Mouse (Mus musculus) heart, embryonic 14.5 days (tissue): ENCODE measurements at regions not wholly inside any gene's neighbourhood (a gene's known extent, or its start where the extent isn't known, plus 50 kb on each side); places are given as distances from the start of the nearest gene placed in this dataset.

Experiments used
- ATAC-seq: fragments of 200-750 bp; cut with Nextera tagmentation; 2 replicates; pipeline ENCODE4 v1.8.0; 2017; ENCODE audit warnings: low read depth, moderate TSS enrichment; ENCODE audit not compliant: insufficient number of reproducible peaks, insufficient read depth, low FRiP score
- H3K27ac ChIP-seq, 2 experiments: fragments of 200-500 bp in 1 of 2; fragments of 300-500 bp in 1 of 2; sonication (generic) in 1 of 2; replicated peaks in 1 of 2; 2 replicates each; pipeline ENCODE4 v1.5.1; 2012 to 2014; ENCODE audit warnings: low read depth in 2 of 2, low read length in 2 of 2, control low read depth in 1 of 2, mild to moderate bottlenecking in 1 of 2, mixed read lengths in 1 of 2; ENCODE audit not compliant: control insufficient read depth in 1 of 2, insufficient read depth in 1 of 2
- H3K27me3 ChIP-seq: fragments of 300-500 bp; sonication (generic); 2 replicates; pipeline ENCODE4 v1.6.1; 2014; ENCODE audit warnings: mild to moderate bottlenecking, low read length, control low read depth; ENCODE audit not compliant: control insufficient read depth, insufficient read depth
- H3K36me3 ChIP-seq: fragments of 300-500 bp; sonication (generic); 2 replicates; pipeline ENCODE4 v1.6.1; 2014; ENCODE audit warnings: mild to moderate bottlenecking, control low read depth, low read length, mixed read lengths; ENCODE audit not compliant: control insufficient read depth, insufficient read depth
- H3K4me1 ChIP-seq, 2 experiments: fragments of 200-500 bp in 1 of 2; fragments of 300-500 bp in 1 of 2; sonication (generic) in 1 of 2; 2 replicates each; pipeline ENCODE4 v1.6.1; 2012 to 2014; ENCODE audit warnings: low read length in 2 of 2, control low read depth in 1 of 2, mixed read lengths in 1 of 2; ENCODE audit not compliant: control insufficient read depth in 2 of 2, insufficient read depth in 2 of 2
- H3K4me2 ChIP-seq: fragments of 300-500 bp; sonication (generic); 2 replicates; pipeline ENCODE4 v1.6.1; 2014; ENCODE audit warnings: mild to moderate bottlenecking, low read length
- H3K4me3 ChIP-seq, 2 experiments: fragments of 200-500 bp in 1 of 2; fragments of 300-500 bp in 1 of 2; sonication (generic) in 1 of 2; 2 replicates each; pipeline ENCODE4 v1.5.1; 2012 to 2014; ENCODE audit warnings: low read length in 2 of 2, mild to moderate bottlenecking in 2 of 2, control low read depth in 1 of 2, low read depth in 1 of 2, moderate library complexity in 1 of 2; ENCODE audit not compliant: control insufficient read depth in 1 of 2, insufficient read depth in 1 of 2
- H3K9ac ChIP-seq: fragments of 300-500 bp; sonication (generic); 2 replicates; pipeline ENCODE4 v1.6.1; 2014; ENCODE audit warnings: mild to moderate bottlenecking, low read length
- H3K9me3 ChIP-seq: fragments of 300-500 bp; sonication (generic); 2 replicates; pipeline ENCODE4 v1.6.1; 2016; ENCODE audit warnings: low read length, control low read depth; ENCODE audit not compliant: control insufficient read depth
- WGBS: fragments of 180-500 bp; shearing (Covaris S2); extraction: QIAGEN DNeasy Blood & Tissue Kit; methylation state at CpG from one replicate; pipeline ENCODE4 v1.1.7; 2014; 5-methylcytosine and 5-hydroxymethylcytosine counted together

DNA sequence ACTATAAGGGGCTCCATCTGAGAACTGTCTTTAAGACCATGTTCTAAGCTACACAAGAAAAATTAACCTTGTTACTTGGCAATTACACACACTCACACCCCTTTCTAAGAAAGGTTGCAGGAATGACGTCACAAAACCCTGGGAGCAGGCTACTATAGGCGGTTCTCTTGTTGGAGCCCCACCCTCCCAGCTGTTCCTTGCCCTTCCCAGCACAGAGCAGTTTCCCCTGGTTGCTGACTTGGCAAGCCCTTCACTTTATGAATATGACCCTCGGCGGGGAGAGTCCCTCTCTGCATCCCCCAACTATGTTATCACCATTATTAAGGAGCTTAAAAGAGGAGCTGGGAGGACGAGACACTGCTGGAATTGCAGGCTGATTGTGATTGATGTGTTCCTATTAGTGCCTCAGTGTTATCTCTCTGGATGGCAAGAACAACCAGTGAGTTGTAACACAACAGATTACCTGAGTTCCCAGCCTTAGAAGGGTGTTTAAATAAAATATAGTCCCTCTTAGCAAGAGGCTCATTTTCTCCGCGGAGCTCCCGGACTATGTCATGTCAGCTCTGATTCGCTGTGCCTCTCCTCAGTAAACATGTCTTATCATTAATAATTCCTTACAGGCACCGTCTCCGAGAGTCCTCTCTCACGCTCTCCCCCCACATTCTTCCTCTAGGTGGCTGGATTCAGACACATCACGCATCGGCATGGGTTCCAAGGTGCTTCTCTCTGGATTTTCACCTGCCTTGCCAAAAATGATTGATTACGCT, 105.7 kb downstream of the Insig2 start:
- no peaks in the 10 kb centered on the region for H3K36me3 ChIP-seq
- H3K27me3 ChIP-seq, result no peaks in the 10 kb centered on the region
- H3K4me3 ChIP-seq, result no peak overlapping the region
- ATAC-seq, result no peak
- no peak overlapping the region for H3K9ac ChIP-seq
- 45% methylated on average over 15 of the region's 15 CpGs for WGBS
- H3K4me2 ChIP-seq, result 0 out of 2 replicates have a peak overlapping the region, but pooled peaks have one; percentile 17
- no peak overlapping the region for H3K27ac ChIP-seq
- no peaks in the 10 kb centered on the region for H3K9me3 ChIP-seq
- no peaks in the 10 kb centered on the region for H3K4me1 ChIP-seq

DNA sequence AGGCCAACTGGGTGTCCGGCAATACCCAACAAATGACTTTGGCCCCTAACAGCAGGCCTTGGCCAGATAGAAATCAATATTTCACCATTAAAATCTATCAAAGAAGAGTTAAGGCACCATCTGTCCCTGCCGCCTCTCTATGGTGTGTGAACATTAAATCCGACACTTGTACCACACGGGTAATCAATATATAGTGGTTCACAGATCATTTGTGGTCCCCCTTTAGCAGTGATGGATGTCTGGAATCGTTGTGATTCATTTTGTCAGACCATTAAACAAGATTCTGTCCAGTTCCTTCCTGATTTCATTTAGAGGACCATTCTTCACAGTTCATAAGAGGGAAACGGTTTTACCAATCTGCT, 105.2 kb downstream of the Insig2 start:
- Histone ChIP-seq H3K4me2 (no peak overlapping the region), H3K36me3 (no peaks in the 10 kb centered on the region), H3K27me3 (no peaks in the 10 kb centered on the region), H3K9me3 (no peaks in the 10 kb centered on the region), H3K9ac (no peak overlapping the region), H3K4me1 (no peaks in the 10 kb centered on the region), H3K27ac (no peak overlapping the region), H3K4me3 (no peak overlapping the region)
- 76% methylated on average over 6 of the region's 6 CpGs for WGBS
- no peak for ATAC-seq

DNA sequence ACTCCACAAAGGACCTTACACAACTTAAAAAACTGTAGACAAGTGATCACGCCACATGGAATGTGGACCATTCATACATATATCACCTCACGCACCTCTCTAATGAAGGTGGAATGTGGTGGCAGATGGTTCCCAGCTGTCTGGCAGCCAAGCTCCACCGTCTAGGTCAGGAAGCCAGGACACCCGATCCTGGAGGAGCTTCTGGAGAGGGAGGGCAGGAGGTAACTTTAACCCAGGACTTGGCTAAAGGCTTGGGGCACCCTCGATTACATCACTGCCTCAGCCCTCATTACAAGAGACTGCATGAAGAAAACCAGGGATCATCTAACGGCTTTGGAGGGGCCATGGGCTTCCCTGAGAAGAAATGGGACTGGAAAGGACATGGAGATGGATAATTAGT, 88.8 kb downstream of the Insig2 start:
- Histone ChIP-seq H3K27ac (no peak overlapping the region), H3K4me3 (no peak overlapping the region), H3K4me2 (no peak overlapping the region), H3K4me1 (no peaks in the 10 kb centered on the region; a peak in 1 of 4 replicates), H3K27me3 (no peaks in the 10 kb centered on the region), H3K9me3 (no peaks in the 10 kb centered on the region), H3K36me3 (no peaks in the 10 kb centered on the region), H3K9ac (no peak overlapping the region)
- 41% methylated on average over 6 of the region's 6 CpGs for WGBS
- ATAC-seq, result no peak

DNA sequence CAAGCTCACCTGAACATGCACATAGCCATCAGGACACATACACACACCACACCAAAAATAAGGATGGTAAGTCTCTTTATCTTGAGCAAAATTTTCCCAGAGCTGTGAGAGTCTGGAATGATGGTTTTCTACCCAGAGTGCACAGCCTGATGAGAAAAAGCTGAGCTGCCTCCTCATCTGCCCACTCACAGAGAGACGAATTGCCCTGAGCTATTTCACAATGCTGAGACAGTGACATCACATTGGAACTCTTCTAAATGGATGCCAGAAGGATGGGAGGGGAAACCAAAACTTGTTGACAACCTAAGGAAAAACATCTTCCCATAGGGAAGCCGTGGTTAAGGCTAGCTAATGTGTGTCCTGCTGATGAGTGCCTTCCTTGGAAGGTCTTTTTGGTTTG, 84.8 kb downstream of the Insig2 start:
- WGBS, result 39% methylated on average over 2 of the region's 2 CpGs
- Histone ChIP-seq H3K9ac (no peak overlapping the region), H3K4me3 (no peak overlapping the region), H3K4me1 (no peaks in the 10 kb centered on the region; a peak in 1 of 4 replicates), H3K27me3 (no peaks in the 10 kb centered on the region), H3K4me2 (no peak overlapping the region), H3K36me3 (no peaks in the 10 kb centered on the region), H3K9me3 (peaks cover 6% of the 10 kb centered on the region; the same call in 1 of the 2 replicates), H3K27ac (no peak overlapping the region)
- ATAC-seq, result no peak

DNA sequence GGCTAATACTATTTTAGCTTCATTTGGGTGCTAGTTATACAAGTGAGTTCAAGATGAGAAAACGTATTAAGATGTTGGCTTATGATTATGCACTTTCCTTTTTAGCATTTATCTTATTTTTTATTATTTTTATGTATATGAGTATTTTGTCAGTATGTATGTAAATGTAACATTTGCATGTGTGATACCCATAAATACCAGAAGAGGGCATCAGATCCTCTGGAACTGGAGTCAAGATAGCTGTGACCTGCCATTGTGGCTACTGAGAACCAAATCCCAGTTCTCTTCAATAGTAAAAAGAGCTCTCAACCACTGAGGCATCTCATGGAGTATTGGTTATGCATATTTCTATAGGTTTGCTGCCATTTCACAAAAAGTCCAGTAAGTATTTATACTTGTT, 83.3 kb downstream of the Insig2 start:
- 61% methylated on average over 1 of the region's 1 CpGs for WGBS
- H3K27me3 ChIP-seq, result no peaks in the 10 kb centered on the region
- H3K9ac ChIP-seq, result no peak overlapping the region
- no peak overlapping the region for H3K27ac ChIP-seq
- no peak overlapping the region for H3K4me3 ChIP-seq
- no peak for ATAC-seq
- H3K4me2 ChIP-seq, result no peak overlapping the region
- H3K9me3 ChIP-seq, result peaks cover 6% of the 10 kb centered on the region; the same call in 1 of the 2 replicates
- no peaks in the 10 kb centered on the region for H3K4me1 ChIP-seq
- no peaks in the 10 kb centered on the region for H3K36me3 ChIP-seq

DNA sequence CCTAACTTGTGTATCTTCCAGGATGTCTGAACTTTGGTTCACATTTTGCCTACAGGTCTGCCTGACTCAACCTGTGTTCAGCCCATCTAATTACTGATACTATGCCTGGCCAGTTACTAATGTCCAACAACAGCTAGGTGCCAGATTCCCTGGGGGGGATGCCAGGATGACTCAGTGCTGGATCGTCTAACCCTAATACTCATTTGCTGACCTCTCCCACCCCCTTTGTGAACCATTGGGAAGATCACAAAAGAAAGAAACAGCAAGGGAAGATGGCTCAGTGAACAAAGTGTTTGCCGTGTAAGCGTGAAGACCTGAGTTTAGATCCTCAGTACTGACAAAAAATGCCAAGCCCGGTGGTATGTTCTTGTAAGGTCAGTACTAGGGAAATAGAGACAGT, 81.7 kb downstream of the Insig2 start:
- Histone ChIP-seq H3K9me3 (peaks cover 6% of the 10 kb centered on the region; the same call in 1 of the 2 replicates), H3K36me3 (no peaks in the 10 kb centered on the region), H3K27ac (no peak overlapping the region), H3K4me2 (no peak overlapping the region), H3K4me3 (no peak overlapping the region), H3K27me3 (no peaks in the 10 kb centered on the region), H3K4me1 (no peaks in the 10 kb centered on the region), H3K9ac (no peak overlapping the region)
- ATAC-seq, result no peak
- 82% methylated on average over 4 of the region's 4 CpGs for WGBS

DNA sequence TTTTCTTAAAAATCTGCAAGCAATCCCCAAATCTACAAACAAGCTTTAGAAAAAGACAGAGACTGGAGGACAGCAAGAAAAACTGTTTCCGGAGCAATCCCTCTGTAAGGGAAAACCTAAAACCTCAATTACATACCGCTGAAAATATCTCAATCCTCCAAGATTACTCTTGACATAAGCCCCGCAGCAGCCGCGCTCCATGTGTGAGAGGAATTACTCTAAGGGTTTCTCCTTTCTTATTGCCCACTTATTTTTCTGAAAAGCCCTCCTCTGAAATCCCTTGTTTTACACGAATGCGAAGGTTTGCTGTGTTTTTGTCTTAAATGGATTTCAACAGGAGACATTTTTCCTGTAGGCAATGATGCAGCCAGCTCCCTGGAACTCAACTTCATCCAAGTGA, 80.3 kb downstream of the Insig2 start:
- no peak for ATAC-seq
- Histone ChIP-seq H3K36me3 (no peaks in the 10 kb centered on the region), H3K27me3 (no peaks in the 10 kb centered on the region), H3K4me2 (no peak overlapping the region), H3K4me1 (no peaks in the 10 kb centered on the region), H3K27ac (no peak overlapping the region), H3K4me3 (no peak overlapping the region), H3K9me3 (peaks cover 6% of the 10 kb centered on the region; the same call in 1 of the 2 replicates), H3K9ac (no peak overlapping the region)
- WGBS, result 77% methylated on average over 7 of the region's 7 CpGs

DNA sequence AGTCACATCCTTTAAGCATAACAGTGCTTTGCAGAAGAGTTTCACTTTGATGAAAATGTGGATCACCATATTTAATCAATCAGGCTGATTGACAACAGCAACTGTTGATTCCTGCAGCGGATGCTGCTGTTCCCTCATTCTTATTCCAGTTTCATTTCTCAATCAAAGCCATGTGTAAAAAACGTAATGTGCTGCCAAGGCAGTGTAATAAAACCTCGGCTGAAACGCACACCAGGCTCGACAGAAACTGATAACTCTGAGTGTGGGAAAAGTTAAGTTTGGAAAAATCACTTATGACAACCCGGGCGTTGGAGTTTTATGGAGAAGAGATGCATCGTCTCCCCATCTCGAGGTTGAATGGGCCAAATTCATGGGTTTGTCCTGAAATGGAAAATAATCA, 78.2 kb downstream of the Insig2 start:
- no peak for ATAC-seq
- no peaks in the 10 kb centered on the region for H3K27me3 ChIP-seq
- WGBS, result 71% methylated on average over 9 of the region's 9 CpGs

More for the DNA sequence above, 78.2 kb downstream of the Insig2 start:
- Histone ChIP-seq H3K4me2 (no peak overlapping the region), H3K4me1 (no peaks in the 10 kb centered on the region), H3K9me3 (peaks cover 4% of the 10 kb centered on the region; the same call in 1 of the 2 replicates), H3K27ac (no peak overlapping the region), H3K36me3 (no peaks in the 10 kb centered on the region), H3K4me3 (no peak overlapping the region), H3K9ac (no peak overlapping the region)
